Mouse (Mus musculus): ENCODE results near the gene Wwox.

- TF ChIP-seq GATA1 (IDR thresholded peaks at IDR 0.05; ENCODE audit: borderline replicate concordance, low read length) (no peak), FLI1 (IDR thresholded peaks at IDR 0.05; ENCODE audit: low read length) (no peak)
Measured at GRCm38 (mm10) chr8:114929597-114929996, 490.1 kb downstream of the Wwox start.

Data from megakaryocyte, embryonic 14.5 days (primary cell).